Mouse (Mus musculus): ENCODE measurements around the gene Zscan29. TPM values are rescaled to one million over a fixed set of nuclear protein-coding genes. Genes with fewer than 3 reads are reported as not detected.

The Zscan29 gene
- total and polyA plus RNA-seq, 3 experiments: 6.5 to 199 (median 10.2) TPM

GRCm38 (mm10) chr2:121169902-121170301 lies 1.0 kb downstream of the Zscan29 start:
- peaks cover 29% of the 10 kb centered on the region for H3K79me2 ChIP-seq (ENCODE audit: control insufficient read depth, insufficient read depth, low read length, poor library complexity)
- DNase-seq (ENCODE audit: low read depth, low spot score): peak; percentile 53
- peak overlapping the region; percentile 88 for H3K9ac ChIP-seq (ENCODE audit: control insufficient read depth, low read depth, low read length, poor library complexity, severe bottlenecking)
- H3K27me3 ChIP-seq (ENCODE audit: control insufficient read depth in 1 of 2, insufficient read depth in 2 of 2, low read length in 2 of 2): no peaks in the 10 kb centered on the region
- H3K4me3 ChIP-seq (ENCODE audit: control insufficient read depth in 1 of 2, insufficient read depth in 1 of 2, low read depth in 2 of 2, low read length in 2 of 2): peak overlapping the region; percentile 95 to 99
- peaks cover 3 to 13% of the 10 kb centered on the region in 2 experiments; a peak in 3 of 4 replicates for H3K36me3 ChIP-seq (ENCODE audit: control insufficient read depth in 1 of 2, insufficient read depth in 2 of 2, low read length in 2 of 2)
- H3K4me1 ChIP-seq (ENCODE audit: control insufficient read depth in 1 of 2, insufficient read depth in 2 of 2, low read length in 2 of 2): peaks cover 0 to 10% of the 10 kb centered on the region in 2 experiments; a peak in 3 of 4 replicates
- peak overlapping the region; percentile 9; the same call in 1 of the 2 replicates for H3K27ac ChIP-seq (ENCODE audit: control insufficient read depth, low read depth, low read length)
- no peaks in the 10 kb centered on the region for H3K9me3 ChIP-seq (replicated peaks; ENCODE audit: insufficient read depth, low read length)
- TF ChIP-seq BHLHE40 (IDR thresholded peaks at IDR 0.05; ENCODE audit: borderline replicate concordance, low read depth, low read length) (no peak), UBTF (IDR thresholded peaks at IDR 0.05; ENCODE audit: borderline replicate concordance, insufficient read depth, low read depth, low read length) (no peak), SIN3A (IDR thresholded peaks at IDR 0.05; ENCODE audit: low read length) (no peak), ETS1 (IDR thresholded peaks at IDR 0.05; ENCODE audit: low read depth, low read length) (no peak), ELF1 (IDR thresholded peaks at IDR 0.05; ENCODE audit: low read depth, low read length) (no peak), ZKSCAN1 (IDR thresholded peaks at IDR 0.05; ENCODE audit: low read depth, low read length) (no peak), TBP (IDR thresholded peaks at IDR 0.05; ENCODE audit: low read depth, low read length) (no peak), ZMIZ1 (IDR thresholded peaks at IDR 0.05; ENCODE audit: low read depth, low read length) (no peak), SMC3 (IDR thresholded peaks at IDR 0.05; ENCODE audit: low read depth, low read length) (no peak), KAT2A (conservative IDR thresholded peaks at IDR 0.05; ENCODE audit: low read depth, low read length) (no peak), TCF12 (IDR thresholded peaks at IDR 0.05; ENCODE audit: low read depth, low read length) (no peak), MAX (IDR thresholded peaks at IDR 0.05; ENCODE audit: low read length) (no peak), CHD2 (IDR thresholded peaks at IDR 0.05; ENCODE audit: low read length) (no peak), CHD1 (IDR thresholded peaks at IDR 0.05; ENCODE audit: low read depth, low read length) (no peak), JUND (IDR thresholded peaks at IDR 0.05; ENCODE audit: low read depth, low read length) (no peak), E2F4 (IDR thresholded peaks at IDR 0.05; ENCODE audit: borderline replicate concordance, low read depth, low read length) (no peak), MYB (IDR thresholded peaks at IDR 0.05; ENCODE audit: low read depth, low read length) (no peak)

GRCm38 (mm10) chr2:121169173-121169572 lies 1.8 kb downstream of the Zscan29 start:
- H3K4me1 ChIP-seq (ENCODE audit: control insufficient read depth in 1 of 2, insufficient read depth in 2 of 2, low read length in 2 of 2): peaks cover 0 to 10% of the 10 kb centered on the region in 2 experiments; a peak in 3 of 4 replicates
- peaks cover 29% of the 10 kb centered on the region for H3K79me2 ChIP-seq (ENCODE audit: control insufficient read depth, insufficient read depth, low read length, poor library complexity)
- H3K4me3 ChIP-seq (ENCODE audit: control insufficient read depth in 1 of 2, insufficient read depth in 1 of 2, low read depth in 2 of 2, low read length in 2 of 2): peak overlapping the region; percentile 95 to 99
- no peaks in the 10 kb centered on the region for H3K9me3 ChIP-seq (replicated peaks; ENCODE audit: insufficient read depth, low read length)
- no peak overlapping the region for H3K27ac ChIP-seq (ENCODE audit: control insufficient read depth, low read depth, low read length)
- H3K36me3 ChIP-seq (ENCODE audit: control insufficient read depth in 1 of 2, insufficient read depth in 2 of 2, low read length in 2 of 2): peaks cover 3 to 13% of the 10 kb centered on the region in 2 experiments; a peak in 3 of 4 replicates
- no peaks in the 10 kb centered on the region for H3K27me3 ChIP-seq (ENCODE audit: control insufficient read depth in 1 of 2, insufficient read depth in 2 of 2, low read length in 2 of 2)
- H3K9ac ChIP-seq (ENCODE audit: control insufficient read depth, low read depth, low read length, poor library complexity, severe bottlenecking): peak overlapping the region; percentile 29; the same call in 1 of the 2 replicates
- TF ChIP-seq NELFE (IDR thresholded peaks at IDR 0.05; ENCODE audit: low read depth, low read length): no peak
- no peak for TF ChIP-seq RCOR1 (IDR thresholded peaks at IDR 0.05; ENCODE audit: low read depth, low read length)
- no peak for TF ChIP-seq TBP (IDR thresholded peaks at IDR 0.05; ENCODE audit: low read depth, low read length)
- TF ChIP-seq GATA1 (IDR thresholded peaks at IDR 0.05; ENCODE audit: low read depth, low read length): no peak
- no peak for TF ChIP-seq TCF12 (IDR thresholded peaks at IDR 0.05; ENCODE audit: low read depth, low read length)
- no peak for TF ChIP-seq POLR2A (IDR thresholded peaks at IDR 0.05; ENCODE audit: control insufficient read depth in 1 of 2, insufficient read depth in 1 of 2, low read depth in 1 of 2, low read length in 2 of 2, poor library complexity in 1 of 2)
- TF ChIP-seq SIN3A (IDR thresholded peaks at IDR 0.05; ENCODE audit: low read length): no peak
- no peak for TF ChIP-seq CTCF (IDR thresholded peaks at IDR 0.05 in 2 of 3, conservative IDR thresholded peaks at IDR 0.05 in 1 of 3; ENCODE audit: control insufficient read depth in 1 of 3, insufficient read depth in 1 of 3, low read depth in 2 of 3, low read length in 3 of 3, poor library complexity in 1 of 3, severe bottlenecking in 1 of 3)
- no peak for TF ChIP-seq ZKSCAN1 (IDR thresholded peaks at IDR 0.05; ENCODE audit: low read depth, low read length)
- no peak for TF ChIP-seq ELF1 (IDR thresholded peaks at IDR 0.05; ENCODE audit: low read depth, low read length)
- no peak for TF ChIP-seq ZMIZ1 (IDR thresholded peaks at IDR 0.05; ENCODE audit: low read depth, low read length)
- no peak for TF ChIP-seq ZNF384 (IDR thresholded peaks at IDR 0.05; ENCODE audit: low read depth, low read length)
- no peak for DNase-seq (ENCODE audit: low read depth, low spot score)
